Mouse (Mus musculus): ENCODE measurements around the gene Sar1b.
"Not testable (repeated sequence)": the region's sequence is repeated elsewhere in the genome, so short reads cannot be mapped to it uniquely, and the experiment has no call there.

Gene Sar1b

GRCm38 (mm10) chr11:51780773-51781267, 17.3 kb downstream of the Sar1b start:
- no peak for DNase-seq

GRCm38 (mm10) chr11:51782721-51783120, 19.2 kb downstream of the Sar1b start:
- no peak for DNase-seq

GRCm38 (mm10) chr11:51785926-51786325, 22.4 kb downstream of the Sar1b start:
- DNase-seq: peak; percentile 68 to 71

- DNase-seq: not testable (repeated sequence)
Measured at GRCm38 (mm10) chr11:51789735-51790134, 26.2 kb downstream of the Sar1b start.

GRCm38 (mm10) chr11:51790662-51791061, 27.2 kb downstream of the Sar1b start:
- no peak for DNase-seq

- DNase-seq: no peak
Measured at GRCm38 (mm10) chr11:51796272-51796671, 32.8 kb downstream of the Sar1b start.

- no peak for DNase-seq
Measured at GRCm38 (mm10) chr11:51800634-51801325, 37.3 kb downstream of the Sar1b start.

GRCm38 (mm10) chr11:51805221-51805981, 41.9 kb downstream of the Sar1b start:
- DNase-seq: peak; percentile 67 to 77

GRCm38 (mm10) chr11:51807108-51807879, 43.8 kb downstream of the Sar1b start:
- DNase-seq: peak in 1 of 2 experiments; percentile 28

- DNase-seq: peak; percentile 68 to 70
Measured at GRCm38 (mm10) chr11:51809632-51810224, 46.2 kb downstream of the Sar1b start.

GRCm38 (mm10) chr11:51811230-51811629, 47.7 kb downstream of the Sar1b start:
- no peak for DNase-seq

GRCm38 (mm10) chr11:51812022-51812546, 48.6 kb downstream of the Sar1b start:
- no peak for DNase-seq

GRCm38 (mm10) chr11:51817756-51818155, 54.3 kb downstream of the Sar1b start:
- DNase-seq: peak; percentile 96

GRCm38 (mm10) chr11:51818837-51819236, 55.4 kb downstream of the Sar1b start:
- DNase-seq: no peak

- DNase-seq: peak; percentile 51 to 60
Measured at GRCm38 (mm10) chr11:51819964-51820363, 56.5 kb downstream of the Sar1b start.

GRCm38 (mm10) chr11:51820861-51821260, 57.4 kb downstream of the Sar1b start:
- peak; percentile 92 for DNase-seq

GRCm38 (mm10) chr11:51822736-51823135, 59.2 kb downstream of the Sar1b start:
- DNase-seq: no peak

- no peak for DNase-seq
Measured at GRCm38 (mm10) chr11:51823271-51823670, 59.8 kb downstream of the Sar1b start.

- DNase-seq: peak; percentile 47 to 65
Measured at GRCm38 (mm10) chr11:51823963-51824753, 60.7 kb downstream of the Sar1b start.

GRCm38 (mm10) chr11:51824867-51825424, 61.5 kb downstream of the Sar1b start:
- no peak for DNase-seq
